Mouse (Mus musculus) right cerebral cortex, postnatal 10 days (tissue): Measurements from ENCODE around the gene Gm17651.

Experiments
- DNase-seq, 2 experiments: peaks; one replicate each; pipeline ENCODE4 v3.0.0; 2021; ENCODE audit warnings: low spot score in 2 of 2

The Gm17651 gene

DNA sequence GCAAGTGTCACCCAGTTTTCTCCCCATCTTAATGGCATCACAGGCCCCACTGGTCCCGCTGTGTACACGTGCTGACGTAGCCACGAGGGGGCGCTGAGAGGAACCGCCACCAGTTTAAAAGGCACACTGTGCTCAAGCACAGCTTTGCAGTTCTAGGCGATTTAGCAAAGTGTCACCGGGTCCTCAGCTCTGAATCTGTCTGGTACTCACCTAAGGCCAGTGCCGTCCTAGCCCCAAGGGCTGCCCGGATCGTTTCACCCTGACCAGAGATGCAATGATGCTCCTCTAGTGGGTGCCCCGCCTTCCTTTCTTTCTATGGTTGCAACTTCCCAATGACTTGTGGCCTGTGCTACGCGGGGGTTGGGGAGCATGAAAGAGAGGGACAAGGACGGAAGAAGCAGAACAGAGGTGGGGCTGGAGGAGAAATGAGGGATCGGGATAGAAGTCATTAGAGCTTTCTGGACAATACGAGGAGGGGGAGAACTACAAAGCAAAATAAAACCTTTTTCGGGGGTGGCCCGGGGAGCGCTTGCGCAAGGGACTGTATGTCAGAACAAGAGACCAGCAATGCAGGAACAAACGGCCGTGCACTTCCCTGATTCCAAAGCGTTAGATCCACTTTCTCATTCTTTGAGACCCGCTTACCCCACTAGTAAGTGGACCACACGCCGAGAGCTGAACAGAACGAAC, 6.3 kb upstream of the Gm17651 start:
- DNase-seq, result peak; percentile 78 to 82

DNA sequence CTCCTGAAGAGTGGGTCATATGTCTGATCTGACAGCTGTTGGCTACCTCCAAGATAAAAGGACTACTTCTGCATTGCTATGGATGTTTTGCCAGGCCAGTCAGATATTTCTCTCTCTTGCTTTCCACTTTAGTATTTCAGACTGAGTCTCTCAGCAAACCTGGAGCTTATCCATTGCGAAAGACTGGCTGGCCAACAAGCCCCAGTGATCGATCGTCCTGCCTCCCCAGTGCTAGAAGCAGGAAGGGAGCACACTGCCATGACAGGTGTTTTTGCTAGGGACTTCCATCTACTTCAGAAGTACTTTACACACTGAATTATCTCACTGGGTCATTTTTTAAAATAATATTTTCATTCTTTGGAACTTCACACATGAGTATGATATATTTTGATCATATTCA, 3.9 kb upstream of the Gm17651 start:
- DNase-seq, result no peak

DNA sequence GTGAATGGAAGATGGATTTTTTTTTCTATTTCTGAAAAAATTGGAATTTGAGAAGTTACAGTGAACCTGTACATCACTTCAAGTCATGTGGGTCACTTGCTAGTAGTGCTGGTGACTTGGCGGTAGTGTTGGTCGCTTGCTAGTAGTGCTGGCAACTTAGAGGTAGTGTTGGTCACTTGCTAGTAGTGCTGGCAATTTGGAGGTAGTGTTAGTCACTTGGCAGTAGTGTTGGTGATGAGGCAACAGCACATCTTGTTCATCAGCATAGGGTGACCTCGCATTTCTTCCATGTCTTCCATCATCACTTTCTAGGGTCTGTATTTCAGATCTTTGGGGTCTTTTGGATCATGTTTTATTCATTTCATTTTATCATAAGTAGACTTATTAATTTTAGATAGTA, 1.6 kb upstream of the Gm17651 start:
- DNase-seq, result no peak

DNA sequence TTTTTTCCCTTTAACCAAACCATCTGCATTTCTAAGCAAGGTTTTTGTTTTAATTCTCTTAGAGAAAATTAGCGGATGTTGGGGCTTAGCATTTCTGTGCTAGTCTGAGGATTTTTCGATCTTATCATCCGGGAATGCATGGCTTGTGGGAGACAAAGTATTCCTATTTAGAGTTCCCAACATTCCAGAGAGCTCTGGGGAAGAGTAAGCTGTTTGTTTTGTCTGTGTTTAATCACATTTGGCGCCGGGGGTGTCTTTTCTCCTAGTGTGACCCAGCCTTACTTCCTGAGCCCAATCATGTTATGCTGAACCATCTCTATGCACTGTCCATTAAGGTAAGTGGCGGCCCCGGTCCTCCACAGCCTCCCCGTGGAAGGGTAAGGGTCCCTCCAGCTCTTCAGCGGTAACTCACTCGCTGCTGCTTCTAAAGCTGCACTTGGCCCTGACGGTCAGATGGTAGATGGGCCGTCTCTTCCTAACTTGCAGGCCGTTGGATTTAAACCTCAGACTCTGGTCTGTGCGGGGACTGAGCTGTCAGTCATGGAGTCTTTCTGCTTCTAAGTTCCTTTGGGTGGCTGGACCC, 7.3 kb downstream of the Gm17651 start:
- no peak for DNase-seq

DNA sequence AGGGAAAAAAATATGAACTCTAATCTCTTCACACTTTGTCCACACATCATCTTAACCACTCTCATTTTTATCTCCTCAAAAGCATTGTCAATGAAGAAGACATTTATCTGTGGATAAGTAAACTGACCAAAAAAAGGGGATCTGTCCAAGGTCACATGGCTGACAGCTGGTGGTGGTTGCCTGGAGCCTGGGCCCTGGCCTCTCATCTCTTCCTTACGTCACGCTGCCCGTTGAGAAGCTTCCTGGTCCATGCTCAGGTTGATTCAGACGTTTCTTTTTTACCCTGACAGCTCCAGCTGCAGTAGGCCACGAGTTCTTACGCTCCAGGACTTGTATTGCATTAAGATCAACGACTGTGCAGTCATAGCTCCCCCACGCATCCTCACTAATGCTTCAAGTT, 8.3 kb downstream of the Gm17651 start:
- DNase-seq, result no peak

DNA sequence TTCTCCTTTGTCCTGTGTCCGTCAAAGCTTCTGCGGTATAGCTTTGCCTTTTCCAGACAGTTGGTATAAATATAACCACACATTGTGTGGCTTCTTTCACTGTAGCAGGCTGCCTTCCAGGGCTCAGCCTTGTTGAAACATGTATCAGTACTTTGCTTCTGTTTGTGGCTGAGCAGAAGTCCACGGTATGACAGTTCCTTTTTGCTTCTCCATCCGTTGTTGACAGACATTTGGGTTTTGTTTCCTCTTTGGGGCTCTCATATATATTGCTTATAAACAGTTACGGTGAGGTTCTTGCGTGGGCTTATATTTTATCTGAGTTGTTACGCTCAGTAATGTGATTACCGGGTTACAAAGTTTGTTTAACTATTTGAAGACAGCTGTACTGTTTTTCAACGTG, 9.0 kb downstream of the Gm17651 start:
- no peak for DNase-seq

DNA sequence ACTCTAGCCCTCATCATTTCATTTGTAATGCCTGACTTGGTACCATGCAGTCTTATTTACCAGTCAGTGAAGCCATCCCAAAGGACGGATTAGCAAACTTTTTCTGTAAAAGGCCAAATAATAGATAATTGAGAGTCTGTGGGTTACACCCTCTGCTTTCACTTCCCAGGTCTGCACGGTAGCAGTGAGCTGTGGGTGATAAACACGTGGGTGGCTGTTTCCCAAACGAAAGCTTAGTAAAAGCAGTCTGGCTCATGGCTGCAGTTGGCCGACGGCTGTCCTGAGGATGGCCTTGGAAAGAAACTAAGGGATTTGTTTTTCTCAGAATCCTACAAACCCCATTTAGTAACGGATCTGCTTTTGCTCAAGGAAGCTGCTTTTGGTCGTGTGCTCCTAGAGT, 13.3 kb downstream of the Gm17651 start:
- no peak for DNase-seq

DNA sequence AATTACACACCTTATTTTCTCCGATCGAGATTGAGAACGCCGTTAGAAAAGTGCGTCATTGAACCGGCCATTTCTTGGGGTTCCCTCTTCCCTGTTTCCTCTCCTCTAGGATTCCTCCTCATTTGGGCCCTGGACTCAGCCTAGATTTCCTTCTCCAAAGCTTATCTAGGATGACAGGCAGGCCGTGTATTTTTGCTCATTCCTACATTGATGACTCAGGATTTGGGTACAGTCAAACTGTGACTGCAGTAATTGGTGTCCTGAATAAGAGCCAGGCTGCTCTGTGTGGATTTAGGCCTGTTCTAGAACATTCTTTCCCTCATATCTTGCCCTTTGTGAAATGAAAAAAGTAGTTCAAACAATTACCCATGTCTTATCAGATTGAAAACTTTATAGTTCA, 14.7 kb downstream of the Gm17651 start:
- no peak for DNase-seq

DNA sequence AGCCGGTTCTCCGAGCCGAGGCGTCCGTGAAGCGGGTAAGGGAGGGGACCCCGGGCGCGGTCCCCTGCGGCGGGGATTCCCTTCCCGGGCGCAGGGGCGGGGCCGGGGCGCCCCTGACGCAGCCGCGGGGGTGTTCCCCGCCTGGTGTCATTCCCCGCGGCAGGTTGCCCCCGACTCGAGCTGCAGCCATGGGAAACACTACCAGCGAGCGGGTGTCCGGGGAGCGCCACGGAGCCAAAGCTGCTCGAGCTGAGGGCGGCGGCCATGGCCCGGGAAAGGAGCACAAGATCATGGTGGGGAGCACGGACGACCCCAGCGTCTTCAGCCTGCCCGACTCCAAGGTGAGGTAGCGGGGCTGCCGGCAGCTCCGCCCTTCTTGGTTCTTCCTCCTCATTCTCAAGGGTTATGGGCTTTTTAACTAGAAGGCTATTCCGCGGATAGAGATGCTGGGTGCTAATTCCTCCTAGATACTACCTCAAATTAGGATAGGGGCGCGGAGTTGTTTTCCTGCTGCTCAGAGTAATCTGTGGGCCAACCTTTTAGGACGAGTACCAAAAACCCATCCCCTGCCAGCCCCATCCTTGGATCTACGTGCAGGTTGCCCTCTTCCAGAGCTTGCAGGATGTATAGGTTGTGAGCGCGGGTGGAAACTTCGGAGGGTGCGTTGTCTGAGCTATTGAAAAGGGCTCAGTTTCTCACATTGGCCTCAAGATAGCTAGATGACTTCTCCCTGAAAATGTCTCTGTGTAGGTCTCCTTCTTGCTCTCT, 15.9 kb downstream of the Gm17651 start:
- DNase-seq, result peak; percentile 81 to 84

DNA sequence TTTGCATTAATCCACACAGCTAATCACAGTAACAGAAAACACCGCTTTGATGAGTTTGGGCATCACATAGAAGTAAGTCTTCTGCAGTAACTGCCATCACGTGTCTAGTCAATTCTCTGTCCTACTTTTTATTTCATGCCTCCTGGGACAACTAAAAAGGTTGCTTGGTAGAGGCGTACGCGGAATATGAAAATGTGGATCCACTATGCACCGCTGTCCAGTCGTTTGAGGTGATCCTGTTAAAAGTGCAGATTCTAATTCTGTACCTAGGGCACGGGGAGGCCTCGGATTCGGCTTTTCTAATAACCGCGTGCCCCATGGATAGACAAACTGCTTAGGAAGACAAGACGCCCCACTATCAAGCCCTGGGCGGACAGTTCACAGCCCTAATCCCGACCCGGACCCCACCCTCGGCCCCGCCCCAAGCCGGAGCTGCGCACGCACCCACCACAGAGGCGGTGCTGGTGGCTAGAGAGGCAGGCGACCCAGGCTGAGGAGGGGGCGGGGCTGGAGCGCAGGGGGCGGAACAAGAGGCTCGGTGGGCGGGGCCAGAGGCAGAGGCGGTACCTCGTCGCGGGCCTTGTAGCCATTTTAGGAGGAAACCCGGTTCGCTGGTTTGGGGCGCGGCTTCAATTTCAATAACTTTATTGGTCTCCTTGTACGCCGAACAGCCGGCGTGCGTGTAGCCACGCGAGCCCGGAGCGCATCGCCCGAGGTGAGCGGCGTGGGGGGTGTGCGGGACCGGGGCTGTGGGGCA, 16.7 kb downstream of the Gm17651 start, which contains the start of gene Prkab2:
TSS of gene Prkab2 (plus strand) at position 539 of the 757 bp plus-strand sequence.
- peak; percentile 99 to 100 for DNase-seq

DNA sequence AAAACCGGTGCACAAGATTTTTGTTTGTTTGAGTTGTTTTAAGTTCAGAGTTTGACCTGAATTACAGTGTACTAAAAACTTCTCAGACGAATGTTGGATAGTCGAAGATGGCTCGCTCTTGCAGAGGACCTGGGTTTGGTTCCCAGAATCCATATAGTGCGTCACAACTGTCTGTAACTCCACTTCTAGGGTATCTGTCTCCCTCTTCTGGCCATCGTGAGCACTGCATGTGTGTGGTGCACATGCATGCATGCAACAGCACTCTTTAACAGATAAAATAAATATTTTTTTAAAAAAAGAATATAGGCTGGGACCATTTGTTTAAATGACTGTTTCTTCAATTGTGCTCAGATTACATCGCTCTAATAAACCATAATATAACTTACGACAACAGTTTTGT, 19.6 kb downstream of the Gm17651 start:
- DNase-seq, result no peak

DNA sequence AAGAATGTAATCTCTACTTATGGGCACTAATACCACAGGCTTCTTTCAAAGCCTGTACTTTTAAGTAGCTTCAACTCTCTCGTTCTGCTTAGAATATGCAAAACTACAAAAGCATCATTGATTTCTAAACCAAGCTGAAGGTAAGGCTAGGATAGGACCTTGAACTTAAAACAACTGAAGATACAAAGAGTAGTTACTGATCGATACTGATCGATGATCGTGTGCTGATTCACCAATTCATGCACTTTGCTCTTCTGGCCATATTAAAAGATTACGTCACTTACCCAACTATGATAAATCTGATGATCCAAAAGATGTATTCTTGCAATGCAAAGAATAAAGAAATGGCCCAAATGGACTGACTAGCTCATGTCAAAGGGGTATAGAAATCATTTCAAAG, 20.7 kb downstream of the Gm17651 start:
- no peak for DNase-seq

DNA sequence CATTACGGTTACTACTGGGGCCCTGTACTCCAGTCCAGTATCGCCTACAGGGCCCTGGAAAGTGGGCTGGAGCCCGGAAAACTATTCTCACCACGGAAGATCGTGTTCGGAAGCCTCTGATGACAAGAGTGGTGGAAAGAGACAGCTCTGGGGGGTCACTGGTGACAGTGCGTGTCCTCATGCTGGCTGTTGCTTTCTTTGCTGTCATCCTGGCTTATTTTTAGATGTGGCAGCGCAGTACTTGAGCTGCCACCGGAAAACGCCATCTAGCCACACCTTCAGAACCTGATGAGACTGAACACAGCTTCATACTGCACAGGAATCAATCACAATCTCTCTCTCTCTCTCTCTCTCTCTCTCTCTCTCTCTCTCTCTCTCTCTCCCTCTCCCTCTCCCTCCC, 22.9 kb downstream of the Gm17651 start:
- DNase-seq, result no peak

DNA sequence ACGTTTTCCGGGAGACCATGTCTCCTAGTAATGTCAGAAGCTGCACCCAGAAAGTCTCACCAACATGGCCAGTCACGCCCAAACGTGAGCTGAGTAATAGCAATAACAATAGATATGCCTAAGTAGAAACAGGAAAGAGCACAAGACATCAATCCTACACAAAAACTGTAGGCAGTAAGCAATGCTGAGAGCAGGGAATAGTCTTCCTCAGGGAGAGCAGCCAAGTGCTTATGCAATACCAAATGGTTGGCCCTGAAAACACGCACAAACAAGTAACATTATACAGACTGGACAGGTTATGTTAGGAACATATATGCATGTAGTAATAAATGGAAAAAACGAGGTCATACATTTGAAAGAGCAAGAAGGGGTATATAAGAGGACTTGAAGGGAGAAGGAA, 25.0 kb downstream of the Gm17651 start:
- no peak for DNase-seq

DNA sequence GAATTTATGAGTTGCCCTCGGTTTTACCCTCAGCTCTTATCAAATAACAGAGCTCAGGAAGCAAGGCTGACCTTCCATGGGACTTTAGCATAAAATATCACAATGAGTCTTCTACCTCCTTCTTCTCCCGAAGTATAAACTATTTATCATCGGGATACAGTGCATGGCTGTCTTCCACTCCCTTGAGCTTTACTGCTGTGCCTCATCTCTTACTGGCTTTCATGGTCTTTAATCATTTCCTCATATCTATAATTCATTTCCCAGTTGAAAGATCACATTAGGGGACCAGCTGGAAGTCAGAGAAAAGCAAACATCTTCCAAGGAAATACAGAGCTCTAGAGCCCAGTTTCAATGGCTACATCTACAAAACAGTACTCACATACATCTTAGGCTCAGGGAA, 25.5 kb downstream of the Gm17651 start:
- no peak for DNase-seq

DNA sequence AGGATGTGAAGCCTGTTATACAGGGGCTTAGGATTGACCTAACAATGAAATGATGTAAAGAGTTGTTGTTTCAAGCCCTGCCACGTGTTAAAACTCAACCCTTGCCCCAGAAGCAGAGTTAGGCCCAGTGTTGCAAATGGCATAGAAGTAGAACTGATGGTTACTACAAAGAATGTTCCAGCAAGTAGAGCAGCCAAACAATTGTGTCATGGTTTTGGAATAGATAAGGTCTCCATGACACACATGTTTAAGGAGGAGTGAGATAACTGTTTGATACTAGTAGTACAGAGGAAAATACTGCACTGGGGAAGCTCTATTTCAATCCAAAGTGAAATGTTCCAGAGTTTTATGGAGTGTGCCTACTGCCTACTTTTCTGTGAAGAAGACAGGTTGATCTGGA, 26.0 kb downstream of the Gm17651 start:
- no peak for DNase-seq

DNA sequence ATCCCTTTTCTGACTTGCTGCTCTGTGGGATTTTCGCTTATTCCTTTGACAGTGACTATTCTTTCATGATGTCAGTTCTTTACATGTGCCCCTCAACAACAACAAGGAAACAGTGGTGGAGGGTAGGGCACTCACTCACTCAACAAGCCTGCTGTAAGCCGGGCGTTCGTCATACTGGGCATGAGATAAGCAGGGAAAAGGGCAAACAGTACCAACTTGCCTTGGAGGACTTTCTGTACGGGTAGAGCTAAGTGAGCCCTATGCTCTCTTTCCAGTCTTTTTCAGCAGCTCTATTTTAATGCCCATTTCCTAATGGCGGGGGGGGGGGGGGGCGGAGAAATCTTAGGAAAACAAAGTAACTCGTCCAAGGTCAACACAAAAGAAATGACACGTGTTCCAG, 32.5 kb downstream of the Gm17651 start:
- no peak for DNase-seq

DNA sequence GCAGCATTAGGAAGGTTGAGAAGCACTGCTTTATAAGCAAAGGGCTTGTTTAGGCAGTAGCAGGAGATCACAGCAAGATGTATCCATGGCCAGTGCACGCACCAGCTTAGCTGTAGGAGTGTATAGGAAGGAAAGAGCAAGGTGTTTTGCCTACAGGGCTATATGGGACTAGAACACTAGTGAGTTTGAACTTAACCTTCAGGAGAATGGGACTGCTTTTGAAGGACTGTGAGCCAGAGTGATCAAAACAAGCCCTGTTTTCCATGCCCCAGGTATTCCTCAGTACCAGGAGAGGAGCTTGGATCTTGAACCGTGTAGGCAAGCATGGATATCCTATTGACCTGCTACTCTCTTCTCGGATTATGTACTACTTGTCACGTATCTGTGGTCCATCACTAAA, 33.1 kb downstream of the Gm17651 start:
- DNase-seq, result no peak

DNA sequence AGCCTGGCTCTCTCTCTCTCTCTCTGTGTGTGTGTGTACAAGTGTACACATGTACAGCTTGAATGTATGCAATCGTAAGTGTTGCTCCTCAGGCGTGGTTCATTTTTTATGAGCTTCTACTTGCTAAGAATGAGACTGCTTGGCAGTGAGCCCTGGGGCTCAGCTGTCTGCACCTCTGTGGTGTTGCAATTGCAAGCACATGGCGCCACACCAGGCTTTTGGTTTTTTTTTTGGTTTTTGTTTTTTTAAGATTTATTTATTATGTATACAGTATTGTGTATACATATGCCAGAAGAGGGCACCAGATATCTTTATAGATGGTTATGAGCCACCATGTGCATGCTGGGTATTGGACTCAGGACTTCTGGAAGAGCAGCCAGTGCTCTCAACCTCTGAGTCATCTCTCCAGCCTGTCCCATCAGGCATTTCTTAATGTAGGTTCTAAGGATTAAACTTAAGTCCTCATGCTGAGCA, 40.2 kb downstream of the Gm17651 start:
- DNase-seq, result no peak

DNA sequence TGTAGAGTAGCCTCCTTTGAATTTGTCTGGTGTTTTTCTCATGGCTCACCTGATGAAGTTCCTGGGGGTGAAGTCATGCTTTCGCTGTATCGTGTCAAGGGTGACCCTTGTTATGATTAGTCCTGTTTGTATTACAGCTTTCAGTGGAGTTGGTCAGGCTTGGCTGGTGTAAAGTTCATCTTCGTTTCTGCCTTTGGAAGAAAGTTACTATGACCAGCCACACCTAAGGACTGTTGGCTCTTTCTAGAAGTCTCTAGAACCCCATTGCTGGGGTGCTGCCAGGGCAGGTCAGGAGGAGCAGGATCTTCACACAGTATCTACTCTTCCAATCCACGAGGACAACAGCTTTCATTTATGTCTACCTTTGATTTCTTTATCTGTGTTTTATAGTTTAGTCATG, 41.0 kb downstream of the Gm17651 start:
- DNase-seq, result no peak

DNA sequence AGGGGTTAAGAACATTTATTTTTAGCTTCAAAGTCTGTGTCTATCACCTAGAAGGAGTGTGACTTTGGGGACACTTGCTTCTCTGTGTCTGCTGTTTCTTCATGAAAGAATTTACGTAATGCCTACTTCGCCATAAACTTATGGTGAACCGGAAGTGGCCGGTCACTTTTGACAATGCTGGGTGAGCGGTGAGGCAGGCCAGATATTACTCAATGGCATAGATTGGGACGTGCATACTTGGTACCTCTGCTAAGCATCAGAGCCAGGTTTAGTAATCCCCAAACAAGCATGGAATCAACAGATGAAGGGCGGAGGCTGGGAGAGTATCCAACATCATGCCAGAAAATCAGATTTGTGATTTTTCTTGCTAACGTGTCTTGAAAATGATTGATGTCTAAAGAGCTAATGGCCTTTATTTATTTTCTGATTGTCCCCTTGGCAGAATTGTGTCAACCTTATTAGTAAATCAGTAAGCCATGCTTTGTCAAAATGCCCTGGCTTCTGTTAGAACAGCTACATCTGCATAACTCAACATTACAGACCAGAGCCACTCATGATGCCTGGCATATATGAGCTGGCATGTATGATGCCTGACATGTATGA, 43.1 kb downstream of the Gm17651 start:
- no peak for DNase-seq

DNA sequence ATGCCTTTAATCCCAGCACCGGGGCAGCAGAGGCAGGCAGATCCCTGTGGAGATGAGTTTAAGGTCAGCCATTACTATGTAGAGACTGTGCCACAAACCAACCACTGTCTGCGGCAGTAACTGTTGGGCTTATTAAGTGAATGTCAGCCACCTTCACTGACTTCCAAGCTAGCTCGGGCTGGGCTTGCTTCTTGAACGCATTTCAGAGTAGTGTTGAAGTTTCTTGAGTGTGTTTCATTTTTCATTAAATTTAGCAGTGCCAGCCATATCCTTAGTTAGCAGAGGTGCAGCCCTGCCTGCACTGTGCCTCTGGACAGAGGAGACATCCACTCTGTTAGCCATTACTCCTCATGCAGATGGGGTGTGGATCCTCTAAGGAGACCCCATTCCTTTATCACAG, 43.7 kb downstream of the Gm17651 start:
- DNase-seq, result no peak
